Mouse (Mus musculus) liver, postnatal 0 days (tissue): ENCODE measurements at regions not wholly inside any gene's neighbourhood (a gene's known extent, or its start where the extent isn't known, plus 50 kb on each side); places are given as distances from the start of the nearest gene placed in this dataset.

Experiments used
- CTCF ChIP-seq: sonication (generic); IDR thresholded peaks from 2 replicates; pipeline ENCODE4 v1.5.1; 2016; ENCODE audit warnings: antibody characterized with exemption, low read depth
- EP300 ChIP-seq: IDR thresholded peaks from 2 replicates; pipeline ENCODE4 v1.6.1; 2016; ENCODE audit warnings: antibody characterized with exemption, low read depth, mild to moderate bottlenecking

DNA sequence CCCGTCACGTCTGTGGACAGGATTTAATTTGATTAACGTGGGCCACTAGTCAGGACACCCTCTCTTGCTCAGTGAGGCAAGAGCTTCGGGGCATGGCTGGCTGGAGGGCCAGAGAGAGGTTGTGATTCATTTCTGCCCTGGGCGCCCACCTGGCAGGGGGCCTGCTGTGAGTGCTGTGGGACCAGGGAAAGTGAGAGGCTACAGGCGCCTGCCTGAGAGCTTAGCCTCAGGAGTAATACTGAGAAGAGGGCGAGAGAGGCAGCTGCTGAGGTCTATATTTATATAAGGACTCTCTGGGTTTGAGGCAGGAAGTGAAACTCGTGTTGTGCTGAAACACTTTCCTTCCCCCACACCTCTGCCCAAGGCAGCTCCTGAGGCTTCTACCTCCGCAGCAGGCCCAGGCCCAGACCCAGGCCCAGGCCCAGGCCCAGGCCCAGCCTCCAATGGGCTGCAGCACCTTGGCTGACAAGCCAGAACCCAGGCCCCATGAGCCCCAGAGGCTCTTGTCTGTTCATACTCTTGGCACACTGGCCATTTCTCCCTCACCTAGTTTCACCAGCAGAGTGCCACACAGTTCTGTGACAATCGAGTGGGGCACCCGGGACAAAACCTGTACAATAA, 176.9 kb upstream of the Bcl6 start:
- TF ChIP-seq CTCF (no peak), EP300 (no peak)
